15 mouse cellular contexts compared by ENCODE assay signal in the genomic region with DNA sequence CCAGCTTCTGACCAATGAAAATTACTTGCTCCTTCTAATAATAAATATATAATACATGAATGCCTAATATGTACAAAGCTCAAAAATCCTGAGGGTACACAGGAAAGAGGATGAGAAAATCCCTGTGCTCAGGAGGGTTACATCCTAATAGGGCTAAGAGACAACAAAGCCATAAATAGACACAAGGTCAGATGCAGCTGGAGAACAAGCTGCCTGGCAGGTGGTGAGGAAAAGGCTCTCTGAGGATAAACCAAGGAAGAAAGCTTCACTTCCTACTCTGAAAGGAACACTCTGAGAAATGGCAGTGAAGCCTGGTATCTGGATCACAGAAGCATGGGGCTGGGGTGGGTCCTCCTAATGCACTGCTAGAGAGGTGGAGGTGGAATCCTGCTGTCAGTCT. TPM values are rescaled to one million over a fixed set of nuclear protein-coding genes. Genes with fewer than 3 reads are reported as not detected.
DNase-seq lines count a peak whose midpoint lies in the region; ATAC-seq and TF ChIP-seq lines count a peak whose summit lies in the region.
"Had no signal": no experiment of that assay in that cellular context is flagged by ENCODE, and none has a peak within 500 bp of the region (broad histone marks: within the 10 kb centered on the region; RNA-seq: fewer than 3 reads in every experiment).

No protein-coding gene starts in this region.

- no peak overlapping the region for H3K27ac ChIP-seq in intestine, embryonic 15.5 days
- no peak overlapping the region for H3K27ac ChIP-seq in intestine, postnatal 0 days (ENCODE audit: low read depth, low read length)
- peak overlapping the region; percentile 6 to 76 for H3K27ac ChIP-seq in heart, embryonic 14.5 days (replicated peaks in 1 of 2; ENCODE audit: control insufficient read depth in 1 of 2, insufficient read depth in 1 of 2, low read depth in 2 of 2, low read length in 2 of 2)
- H3K27ac ChIP-seq: liver, embryonic 12.5 days had no signal

- 0 out of 2 replicates have a peak, but pooled peaks have one; percentile 10 for ATAC-seq in intestine, embryonic 15.5 days
- ATAC-seq in intestine, postnatal 0 days, result no peak
- ATAC-seq in megakaryocyte, adult 5-6 weeks (ENCODE audit: poor library complexity, severe bottlenecking), result no peak
- no peak for ATAC-seq in heart, embryonic 14.5 days (ENCODE audit: insufficient number of reproducible peaks, insufficient read depth, low FRiP score, low read depth)

- peak; percentile 29 for DNase-seq in skeletal muscle tissue, adult 2 months (ENCODE audit: low read depth, low spot score)
- no peak for DNase-seq in MN1 (ENCODE audit: low spot score)
- no peak for DNase-seq in thymus, postnatal 4 days

- no peak overlapping the region for H3K9ac ChIP-seq in intestine, embryonic 15.5 days
- H3K9ac ChIP-seq in intestine, postnatal 0 days (ENCODE audit: low read depth, low read length), result no peak overlapping the region
- H3K9ac ChIP-seq in heart, embryonic 14.5 days (ENCODE audit: low read length), result peak overlapping the region; percentile 46; the same call in 1 of the 2 replicates
- H3K9ac ChIP-seq: liver, embryonic 12.5 days had no signal

- H3K36me3 ChIP-seq in intestine, embryonic 15.5 days, result peaks cover 6% of the 10 kb centered on the region; the same call in 1 of the 2 replicates
- H3K36me3 ChIP-seq in intestine, postnatal 0 days (ENCODE audit: control insufficient read depth, insufficient read depth), result peaks cover 17% of the 10 kb centered on the region; the same call in 1 of the 2 replicates
- peaks cover 22% of the 10 kb centered on the region for H3K36me3 ChIP-seq in megakaryocyte, embryonic 14.5 days (replicated peaks; ENCODE audit: low read length)
- H3K36me3 ChIP-seq in heart, embryonic 14.5 days (ENCODE audit: control insufficient read depth, insufficient read depth, low read length), result peaks cover 23% of the 10 kb centered on the region

- H3K9me3 ChIP-seq in intestine, embryonic 15.5 days, result no peaks in the 10 kb centered on the region
- no peaks in the 10 kb centered on the region for H3K9me3 ChIP-seq in intestine, postnatal 0 days (ENCODE audit: control insufficient read depth)
- H3K9me3 ChIP-seq in megakaryocyte, embryonic 14.5 days, result no peaks in the 10 kb centered on the region
- no peaks in the 10 kb centered on the region for H3K9me3 ChIP-seq in heart, embryonic 14.5 days (ENCODE audit: control insufficient read depth, low read length)
- H3K9me3 ChIP-seq: liver, embryonic 12.5 days had no signal

- H3K4me3 ChIP-seq in intestine, embryonic 15.5 days (replicated peaks), result no peak overlapping the region
- no peak overlapping the region for H3K4me3 ChIP-seq in intestine, postnatal 0 days (ENCODE audit: low read depth, low read length)
- peak overlapping the region; percentile 65 for H3K4me3 ChIP-seq in megakaryocyte, embryonic 14.5 days (replicated peaks)
- H3K4me3 ChIP-seq in heart, embryonic 14.5 days (ENCODE audit: control insufficient read depth in 1 of 2, insufficient read depth in 1 of 2, low read depth in 1 of 2, low read length in 2 of 2), result no peak overlapping the region
- H3K4me3 ChIP-seq: liver, embryonic 12.5 days had no signal

- no peak for TF ChIP-seq CTCF in intestine, postnatal 0 days (IDR thresholded peaks at IDR 0.05; ENCODE audit: low read depth)

- no peaks in the 10 kb centered on the region for H3K27me3 ChIP-seq in intestine, embryonic 15.5 days (replicated peaks)
- H3K27me3 ChIP-seq in intestine, postnatal 0 days (replicated peaks; ENCODE audit: control insufficient read depth, insufficient read depth, low read length), result no peaks in the 10 kb centered on the region
- H3K27me3 ChIP-seq in megakaryocyte, embryonic 14.5 days (replicated peaks), result no peaks in the 10 kb centered on the region
- H3K27me3 ChIP-seq in heart, embryonic 14.5 days (ENCODE audit: control insufficient read depth, insufficient read depth, low read length), result no peaks in the 10 kb centered on the region
- H3K27me3 ChIP-seq: liver, embryonic 12.5 days had no signal

- peaks cover 3% of the 10 kb centered on the region; the same call in 1 of the 2 replicates for H3K4me1 ChIP-seq in intestine, embryonic 15.5 days (replicated peaks)
- H3K4me1 ChIP-seq in intestine, postnatal 0 days (replicated peaks; ENCODE audit: control insufficient read depth, insufficient read depth, low read length), result no peaks in the 10 kb centered on the region
- H3K4me1 ChIP-seq in megakaryocyte, embryonic 14.5 days, result peaks cover 25% of the 10 kb centered on the region
- peaks cover 9 to 49% of the 10 kb centered on the region in 2 experiments for H3K4me1 ChIP-seq in heart, embryonic 14.5 days (ENCODE audit: control insufficient read depth in 2 of 2, insufficient read depth in 2 of 2, low read length in 2 of 2)

- no peak overlapping the region for H3K4me2 ChIP-seq in intestine, embryonic 15.5 days (replicated peaks)
- no peak overlapping the region for H3K4me2 ChIP-seq in intestine, postnatal 0 days (replicated peaks; ENCODE audit: low read depth)
- H3K4me2 ChIP-seq in heart, embryonic 14.5 days (ENCODE audit: low read length), result peak overlapping the region; percentile 38
- H3K4me2 ChIP-seq: liver, embryonic 12.5 days had no signal

RNA-seq across cellular contexts. Expression of a gene that starts 15.6 kb away (rescaled TPM):
- not detected in 2 replicates for polyA plus RNA-seq in intestine, embryonic 15.5 days (2015; fragmentation: Nextera tagmentation; extraction: Ambion mirVana)
- polyA plus RNA-seq in intestine, postnatal 0 days (2015; fragmentation: Nextera tagmentation; extraction: Ambion mirVana), result not detected in 2 replicates
- polyA plus RNA-seq in megakaryocyte, embryonic 14.5 days (2012; ENCODE audit: insufficient read depth, low replicate concordance), result not detected in 2 replicates
- total RNA-seq in megakaryocyte, adult 5-6 weeks (2015), result not detected in 2 replicates
- total RNA-seq in megakaryocyte, adult 5-6 weeks (2017), result not detected in 2 replicates
- polyA plus RNA-seq in heart, embryonic 14.5 days (2014; fragmentation: Nextera tagmentation; extraction: Ambion mirVana), result 0.62 TPM in 1 of 2 replicates, not detected in the other
- total RNA-seq: adrenal gland, postnatal 4 days; heart, adult 18-20 months; midbrain, postnatal 0 days; neutrophil, adult 5-6 weeks had no signal
- polyA plus RNA-seq: frontal cortex, adult 2 months; large intestine, adult 2 months; liver, embryonic 12.5 days; midbrain, postnatal 0 days had no signal

RNA-seq across cellular contexts. Expression of a gene that starts 36.3 kb away (rescaled TPM):
- polyA plus RNA-seq in intestine, embryonic 15.5 days (2015; fragmentation: Nextera tagmentation; extraction: Ambion mirVana), result 421 and 423 TPM in 2 replicates
- 179 and 180 TPM in 2 replicates for polyA plus RNA-seq in intestine, postnatal 0 days (2015; fragmentation: Nextera tagmentation; extraction: Ambion mirVana)
- 1,962 and 3,728 TPM in 2 replicates for polyA plus RNA-seq in megakaryocyte, embryonic 14.5 days (2012; ENCODE audit: insufficient read depth, low replicate concordance)
- 345 and 348 TPM in 2 replicates for total RNA-seq in megakaryocyte, adult 5-6 weeks (2015)
- total RNA-seq in megakaryocyte, adult 5-6 weeks (2017), result 393 and 429 TPM in 2 replicates
- polyA plus RNA-seq in heart, embryonic 14.5 days (2014; fragmentation: Nextera tagmentation; extraction: Ambion mirVana), result 834 and 845 TPM in 2 replicates

RNA-seq across cellular contexts. Expression of a gene that starts 46.9 kb away (rescaled TPM):
- 23.8 and 28.7 TPM in 2 replicates for polyA plus RNA-seq in intestine, embryonic 15.5 days (2015; fragmentation: Nextera tagmentation; extraction: Ambion mirVana)
- 18.6 and 21.2 TPM in 2 replicates for polyA plus RNA-seq in intestine, postnatal 0 days (2015; fragmentation: Nextera tagmentation; extraction: Ambion mirVana)
- 3.4 and 6.2 TPM in 2 replicates for polyA plus RNA-seq in megakaryocyte, embryonic 14.5 days (2012; ENCODE audit: insufficient read depth, low replicate concordance)
- total RNA-seq in megakaryocyte, adult 5-6 weeks (2015), result 18.6 and 23.2 TPM in 2 replicates
- total RNA-seq in megakaryocyte, adult 5-6 weeks (2017), result 19.4 and 23.7 TPM in 2 replicates
- 40.5 and 44.9 TPM in 2 replicates for polyA plus RNA-seq in heart, embryonic 14.5 days (2014; fragmentation: Nextera tagmentation; extraction: Ambion mirVana)

Comparison
In these comparisons a context has a peak if more than half of its experiments do, and no peak if none do; other contexts are left out.
1. H3K27ac ChIP-seq: peak in heart, embryonic 14.5 days (2 of 2); none in intestine, embryonic 15.5 days (single experiment) and intestine, postnatal 0 days (single experiment).